Mouse (Mus musculus): ENCODE results near the gene Gpc6. TPM values are rescaled to one million over a fixed set of nuclear protein-coding genes. Genes with fewer than 3 reads are reported as not detected.

The Gpc6 gene
- polyA plus RNA-seq, 1 experiment from 2014 or later, result 31.8 TPM

GRCm38 (mm10) chr14:117962453-117962852, 1037.3 kb downstream of the Gpc6 start:
- H3K4me3 ChIP-seq, result no peak overlapping the region
- WGBS, result 51% methylated on average over 4 of the region's 4 CpGs
- H3K36me3 ChIP-seq, result no peaks in the 10 kb centered on the region
- DNase-seq (ENCODE audit: low spot score), result no peak
- H3K27ac ChIP-seq, result no peak overlapping the region
- no peaks in the 10 kb centered on the region for H3K9me3 ChIP-seq
- peaks cover 92% of the 10 kb centered on the region for H3K27me3 ChIP-seq (ENCODE audit: insufficient read depth, poor library complexity, severe bottlenecking)
- H3K4me1 ChIP-seq, result no peaks in the 10 kb centered on the region

- no peak for DNase-seq (ENCODE audit: low spot score)
- whole genome bisulfite sequencing, result 83% methylated on average over 5 of the region's 5 CpGs
Observed at GRCm38 (mm10) chr14:117972576-117972975, 1047.5 kb downstream of the Gpc6 start.

GRCm38 (mm10) chr14:117981532-117981931, 1056.4 kb downstream of the Gpc6 start:
- H3K4me1 ChIP-seq, result no peaks in the 10 kb centered on the region
- H3K4me3 ChIP-seq, result no peak overlapping the region
- peak; percentile 36 for DNase-seq (ENCODE audit: low spot score)
- H3K27ac ChIP-seq, result no peak overlapping the region
- peaks cover 75% of the 10 kb centered on the region for H3K27me3 ChIP-seq (ENCODE audit: insufficient read depth, poor library complexity, severe bottlenecking)
- H3K36me3 ChIP-seq, result no peaks in the 10 kb centered on the region
- no peaks in the 10 kb centered on the region; the same call in 1 of the 2 replicates for H3K9me3 ChIP-seq
- WGBS, result 85% methylated on average over 10 of the region's 10 CpGs

More at GRCm38 (mm10) chr14:117972576-117972975, 1047.5 kb downstream of the Gpc6 start:
- Histone ChIP-seq H3K36me3 (no peaks in the 10 kb centered on the region), H3K9me3 (no peaks in the 10 kb centered on the region), H3K4me1 (0 out of 2 replicates have a peak, but pooled peaks cover 3% of the 10 kb centered on the region), H3K27me3 (ENCODE audit: insufficient read depth, poor library complexity, severe bottlenecking) (peaks cover 69% of the 10 kb centered on the region), H3K27ac (no peak overlapping the region), H3K4me3 (no peak overlapping the region)

- DNase-seq (ENCODE audit: low spot score), result no peak
- 80% methylated on average over 10 of the region's 10 CpGs for WGBS
- H3K27ac ChIP-seq, result no peak overlapping the region
- H3K36me3 ChIP-seq, result no peaks in the 10 kb centered on the region
- no peaks in the 10 kb centered on the region for H3K4me1 ChIP-seq
- H3K4me3 ChIP-seq, result no peak overlapping the region
- H3K9me3 ChIP-seq, result no peaks in the 10 kb centered on the region
- peaks cover 98% of the 10 kb centered on the region for H3K27me3 ChIP-seq (ENCODE audit: insufficient read depth, poor library complexity, severe bottlenecking)
Observed at GRCm38 (mm10) chr14:117988444-117988843, 1063.3 kb downstream of the Gpc6 start.

GRCm38 (mm10) chr14:117990203-117990602, 1065.1 kb downstream of the Gpc6 start:
- peaks cover 97% of the 10 kb centered on the region for H3K27me3 ChIP-seq (ENCODE audit: insufficient read depth, poor library complexity, severe bottlenecking)

GRCm38 (mm10) chr14:117992600-117993256, 1067.6 kb downstream of the Gpc6 start:
- Histone ChIP-seq H3K27ac (no peak overlapping the region), H3K9me3 (no peaks in the 10 kb centered on the region), H3K36me3 (no peaks in the 10 kb centered on the region), H3K27me3 (ENCODE audit: insufficient read depth, poor library complexity, severe bottlenecking) (peaks cover 88% of the 10 kb centered on the region), H3K4me1 (no peaks in the 10 kb centered on the region), H3K4me3 (no peak overlapping the region)
- DNase-seq (ENCODE audit: low spot score), result no peak
- WGBS, result 64% methylated on average over 8 of the region's 8 CpGs

More at GRCm38 (mm10) chr14:117990203-117990602, 1065.1 kb downstream of the Gpc6 start:
- no peaks in the 10 kb centered on the region for H3K4me1 ChIP-seq
- DNase-seq (ENCODE audit: low spot score), result no peak
- no peak overlapping the region for H3K4me3 ChIP-seq
- 77% methylated on average over 8 of the region's 8 CpGs for WGBS
- no peaks in the 10 kb centered on the region for H3K9me3 ChIP-seq
- H3K36me3 ChIP-seq, result no peaks in the 10 kb centered on the region
- H3K27ac ChIP-seq, result no peak overlapping the region

GRCm38 (mm10) chr14:117993845-117994244, 1068.7 kb downstream of the Gpc6 start:
- Histone ChIP-seq H3K27ac (no peak overlapping the region), H3K4me1 (0 out of 2 replicates have a peak, but pooled peaks cover under 1% of the 10 kb centered on the region), H3K36me3 (no peaks in the 10 kb centered on the region), H3K4me3 (no peak overlapping the region), H3K27me3 (ENCODE audit: insufficient read depth, poor library complexity, severe bottlenecking) (peaks cover 87% of the 10 kb centered on the region), H3K9me3 (no peaks in the 10 kb centered on the region)
- DNase-seq (ENCODE audit: low spot score), result no peak
- 90% methylated on average over 6 of the region's 6 CpGs for WGBS

GRCm38 (mm10) chr14:118004434-118004833, 1079.3 kb downstream of the Gpc6 start:
- Histone ChIP-seq H3K27ac (no peak overlapping the region), H3K27me3 (ENCODE audit: insufficient read depth, poor library complexity, severe bottlenecking) (peaks cover 69% of the 10 kb centered on the region), H3K36me3 (no peaks in the 10 kb centered on the region), H3K9me3 (no peaks in the 10 kb centered on the region), H3K4me1 (peaks cover 23% of the 10 kb centered on the region), H3K4me3 (no peak overlapping the region)
- WGBS, result 85% methylated on average over 10 of the region's 10 CpGs
- DNase-seq (ENCODE audit: low spot score), result no peak

- H3K9me3 ChIP-seq, result no peaks in the 10 kb centered on the region
- peaks cover 72% of the 10 kb centered on the region for H3K27me3 ChIP-seq (ENCODE audit: insufficient read depth, poor library complexity, severe bottlenecking)
- DNase-seq (ENCODE audit: low spot score), result no peak
- H3K4me1 ChIP-seq, result peaks cover 17% of the 10 kb centered on the region
- no peak overlapping the region for H3K4me3 ChIP-seq
- H3K27ac ChIP-seq, result no peak overlapping the region
- H3K36me3 ChIP-seq, result no peaks in the 10 kb centered on the region
- 31% methylated on average over 5 of the region's 5 CpGs for WGBS
Observed at GRCm38 (mm10) chr14:118005697-118006096, 1080.6 kb downstream of the Gpc6 start.

GRCm38 (mm10) chr14:118009541-118009940, 1084.4 kb downstream of the Gpc6 start:
- Histone ChIP-seq H3K27me3 (ENCODE audit: insufficient read depth, poor library complexity, severe bottlenecking) (peaks cover 70% of the 10 kb centered on the region), H3K4me1 (no peaks in the 10 kb centered on the region), H3K4me3 (no peak overlapping the region), H3K9me3 (no peaks in the 10 kb centered on the region), H3K27ac (no peak overlapping the region), H3K36me3 (no peaks in the 10 kb centered on the region)
- WGBS, result 70% methylated on average over 9 of the region's 9 CpGs
- no peak for DNase-seq (ENCODE audit: low spot score)

- Histone ChIP-seq H3K36me3 (no peaks in the 10 kb centered on the region), H3K4me1 (no peaks in the 10 kb centered on the region), H3K9me3 (no peaks in the 10 kb centered on the region), H3K27me3 (ENCODE audit: insufficient read depth, poor library complexity, severe bottlenecking) (peaks cover 59% of the 10 kb centered on the region), H3K27ac (no peak overlapping the region), H3K4me3 (no peak overlapping the region)
- no peak for DNase-seq (ENCODE audit: low spot score)
- 78% methylated on average over 8 of the region's 8 CpGs for WGBS
Observed at GRCm38 (mm10) chr14:118013237-118013636, 1088.1 kb downstream of the Gpc6 start.

GRCm38 (mm10) chr14:118019314-118019713, 1094.2 kb downstream of the Gpc6 start:
- no peak overlapping the region for H3K4me3 ChIP-seq
- 77% methylated on average over 5 of the region's 5 CpGs for WGBS
- H3K9me3 ChIP-seq, result no peaks in the 10 kb centered on the region
- no peaks in the 10 kb centered on the region for H3K36me3 ChIP-seq
- no peaks in the 10 kb centered on the region for H3K4me1 ChIP-seq
- DNase-seq (ENCODE audit: low spot score), result no peak
- peaks cover 38% of the 10 kb centered on the region for H3K27me3 ChIP-seq (ENCODE audit: insufficient read depth, poor library complexity, severe bottlenecking)
- no peak overlapping the region for H3K27ac ChIP-seq

GRCm38 (mm10) chr14:118021867-118022543, 1096.9 kb downstream of the Gpc6 start:
- H3K4me3 ChIP-seq, result no peak overlapping the region
- H3K4me1 ChIP-seq, result no peaks in the 10 kb centered on the region
- peaks cover 27% of the 10 kb centered on the region; the same call in 1 of the 2 replicates for H3K27me3 ChIP-seq (ENCODE audit: insufficient read depth, poor library complexity, severe bottlenecking)
- no peaks in the 10 kb centered on the region for H3K36me3 ChIP-seq
- WGBS, result 80% methylated on average over 10 of the region's 10 CpGs
- H3K9me3 ChIP-seq, result no peaks in the 10 kb centered on the region
- no peak for DNase-seq (ENCODE audit: low spot score)
- no peak overlapping the region for H3K27ac ChIP-seq

Data from heart, embryonic 10.5 days (tissue).